Mouse (Mus musculus) megakaryocyte, embryonic 14.5 days (primary cell): ENCODE measurements at regions not wholly inside any gene's neighbourhood (a gene's known extent, or its start where the extent isn't known, plus 50 kb on each side); places are given as distances from the start of the nearest gene placed in this dataset.

Experiments used
- H3K27me3 ChIP-seq: replicated peaks from 2 replicates; pipeline ENCODE3; 2012; ENCODE audit warnings: inconsistent platforms
- H3K36me3 ChIP-seq: replicated peaks from 2 replicates; pipeline ENCODE3; 2012; ENCODE audit warnings: low read length, inconsistent platforms, mixed read lengths
- H3K4me1 ChIP-seq: 2 replicates; pipeline ENCODE4 v1.6.1; 2012; ENCODE audit warnings: inconsistent platforms
- H3K4me3 ChIP-seq: replicated peaks from 2 replicates; pipeline ENCODE3; 2012; ENCODE audit warnings: moderate library complexity, mild to moderate bottlenecking, inconsistent platforms
- H3K9me3 ChIP-seq: 2 replicates; pipeline ENCODE4 v1.6.1; 2012; ENCODE audit warnings: inconsistent platforms
- FLI1 ChIP-seq: IDR thresholded peaks from 2 replicates; pipeline ENCODE4 v1.6.1; 2012; ENCODE audit warnings: low read length, inconsistent platforms, mixed read lengths
- GATA1 ChIP-seq: IDR thresholded peaks from 3 replicates; pipeline ENCODE4 v1.6.1; 2012; ENCODE audit warnings: mixed read lengths, low read length, inconsistent platforms, borderline replicate concordance

- TF ChIP-seq GATA1 (no peak), FLI1 (no peak)
- H3K4me1 ChIP-seq = no peaks in the 10 kb centered on the region
- H3K4me3 ChIP-seq = no peak overlapping the region
- peaks cover 37% of the 10 kb centered on the region for H3K27me3 ChIP-seq
- H3K36me3 ChIP-seq = no peaks in the 10 kb centered on the region
- H3K9me3 ChIP-seq = no peaks in the 10 kb centered on the region
Measured at GRCm38 (mm10) chr8:83793491-83794238, 52.5 kb upstream of the Adgre5 start.
